Mouse (Mus musculus) liver, adult 2 months (tissue): ENCODE measurements at regions not wholly inside any gene's neighbourhood (a gene's known extent, or its start where the extent isn't known, plus 50 kb on each side); places are given as distances from the start of the nearest gene placed in this dataset.

Source experiments
- CTCF ChIP-seq: fragments of 200-500 bp; IDR thresholded peaks from 2 replicates; pipeline ENCODE4 v1.5.1; 2011; ENCODE audit warnings: low read depth, low read length, control low read depth
- POLR2A ChIP-seq: fragments of 200-500 bp; IDR thresholded peaks from 2 replicates; pipeline ENCODE4 v1.6.1; 2011; ENCODE audit warnings: low read length, control low read depth; ENCODE audit not compliant: insufficient read depth; ENCODE audit errors: extremely low read depth

- TF ChIP-seq CTCF (no peak), POLR2A (no peak)
Observed at GRCm38 (mm10) chr15:64534166-64534565, 283.3 kb upstream of the Gm21798 start.
